Mouse (Mus musculus) CD8-positive naive resting alpha-beta T cell, adult 57 days (primary cell): ENCODE results near the gene Xlr4b. TPM values are rescaled to one million over a fixed set of nuclear protein-coding genes. Genes with fewer than 3 reads are reported as not detected.

ENCODE experiments used
- total RNA-seq: library from RNA; stranded (reverse); gene quantifications from one replicate; pipeline ENCODE4 v1.2.4, GENCODE M21; 2023

The Xlr4b gene
- 89.3 TPM for total RNA-seq

GRCm38 (mm10) chrX:73213819-73214564 is at the start of gene Xlr4b:
TSS of gene Xlr4b (plus strand) at chrX:73214333.

GRCm38 (mm10) chrX:73176889-73177288 is 37.2 kb upstream of the Xlr4b start, which contains the start of gene Spin2d:
TSS of gene Spin2d (minus strand) at chrX:73176989.

GRCm38 (mm10) chrX:73191934-73192333 is 22.2 kb upstream of the Xlr4b start, which contains the start of gene Xlr3b:
TSS of gene Xlr3b (plus strand) at chrX:73192207.

GRCm38 (mm10) chrX:73227914-73228605 is 13.9 kb downstream of the Xlr4b start, which contains the start of gene F8a:
TSS of gene F8a (plus strand) at chrX:73228291.

GRCm38 (mm10) chrX:73242821-73243325 is 28.7 kb downstream of the Xlr4b start, which contains the start of gene Xlr4c:
TSS of gene Xlr4c (minus strand) at chrX:73243130.

GRCm38 (mm10) chrX:73265270-73265669 is 51.1 kb downstream of the Xlr4b start, which contains the start of gene Xlr3c:
TSS of gene Xlr3c (minus strand) at chrX:73265390.

Other genes starting within 250 kb of the Xlr4b start
- 0.64 TPM for gene Zfp185, start 227.0 kb upstream of the Xlr4b start, total RNA-seq
- 2.3 TPM for gene Pnma5, start 177.2 kb upstream of the Xlr4b start, total RNA-seq
- gene Pnma3, start 149.5 kb upstream of the Xlr4b start, total RNA-seq, result not detected
- 62.9 TPM for gene Xlr4a, start 131.9 kb upstream of the Xlr4b start, total RNA-seq
- 2.2 TPM for gene Xlr3a, start 117.2 kb upstream of the Xlr4b start, total RNA-seq
- gene Gm14685, start 97.3 kb upstream of the Xlr4b start, total RNA-seq, result 1.3 TPM
- not detected for gene Xlr5b, start 65.5 kb upstream of the Xlr4b start, total RNA-seq
- 2.3 TPM for gene DXBay18, start 64.9 kb upstream of the Xlr4b start, total RNA-seq
- gene Spin2d, start 37.3 kb upstream of the Xlr4b start, total RNA-seq, result not detected
- gene Xlr3b, start 22.1 kb upstream of the Xlr4b start, total RNA-seq, result 22.6 TPM
- gene F8a, start 14.0 kb downstream of the Xlr4b start, total RNA-seq, result 13.8 TPM
- 51.9 TPM for gene Xlr4c, start 28.8 kb downstream of the Xlr4b start, total RNA-seq
- not detected for gene Xlr3c, start 51.1 kb downstream of the Xlr4b start, total RNA-seq
- not detected for gene Xlr5a, start 78.6 kb downstream of the Xlr4b start, total RNA-seq
- not detected for gene Xlr5c, start 78.6 kb downstream of the Xlr4b start, total RNA-seq
- not detected for gene Gm45015, start 122.5 kb downstream of the Xlr4b start, total RNA-seq
- 40.1 TPM for gene Zfp275, start 128.3 kb downstream of the Xlr4b start, total RNA-seq
- gene Gm18336, start 184.4 kb downstream of the Xlr4b start, total RNA-seq, result not detected
- not detected for gene Zfp92, start 196.8 kb downstream of the Xlr4b start, total RNA-seq
- gene Trex2, start 221.0 kb downstream of the Xlr4b start, total RNA-seq, result not detected
- gene Haus7, start 244.7 kb downstream of the Xlr4b start, total RNA-seq, result 22.9 TPM